Mouse (Mus musculus) v-Abl transformed pro-B cells (cell line): ENCODE results near the gene S1pr5.
"Not testable (repeated sequence)": the region's sequence is repeated elsewhere in the genome, so short reads cannot be mapped to it uniquely, and the experiment has no call there.

Source experiments
- in situ Hi-C, 2 experiments: fragments of 400-800 bp; cut with MboI; formaldehyde crosslinking; loops; one replicate each; pipeline ENCODE4 v1.15.1; 2025; ENCODE audit not compliant: unreplicated experiment in 2 of 2

S1pr5 gene

DNA sequence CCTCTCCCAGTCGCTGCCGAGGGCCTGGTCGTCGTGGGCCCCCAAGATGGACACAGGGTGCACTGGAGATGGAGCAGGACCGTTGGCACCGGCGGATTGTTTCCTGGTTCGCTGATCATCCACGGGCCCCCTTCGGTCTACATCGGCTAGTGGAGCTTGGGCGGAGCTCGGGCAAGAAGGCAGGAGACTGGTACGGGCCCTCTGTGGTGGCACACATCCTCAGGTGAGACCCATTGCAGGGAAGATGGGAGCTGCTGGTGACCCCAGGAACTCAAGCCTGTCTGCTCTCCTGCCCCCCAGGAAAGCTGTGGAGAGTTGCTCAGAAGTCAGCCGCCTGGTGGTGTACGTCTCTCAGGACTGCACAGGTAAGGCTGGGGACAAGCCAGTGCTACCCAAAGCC, 20.1 kb upstream of the S1pr5 start:
- in situ Hi-C loops: no loop called here

DNA sequence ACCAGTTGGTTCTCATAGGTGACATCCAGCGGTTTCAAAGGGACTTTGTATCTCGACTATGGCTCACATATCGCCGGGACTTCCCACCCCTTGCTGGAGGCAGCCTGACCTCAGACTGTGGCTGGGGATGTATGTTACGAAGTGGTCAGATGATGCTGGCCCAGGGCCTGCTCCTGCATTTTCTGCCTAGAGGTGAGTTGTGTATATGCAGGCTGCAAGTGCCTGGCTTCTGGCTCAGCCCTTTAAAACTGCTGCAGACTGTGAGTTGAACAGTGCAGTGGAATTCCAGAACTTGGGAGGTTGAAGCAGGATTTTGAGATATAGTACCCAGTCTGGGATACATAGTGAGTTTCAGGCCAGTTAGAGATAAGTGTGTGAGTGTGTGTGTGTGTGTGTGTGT, 18.6 kb upstream of the S1pr5 start:
- in situ Hi-C loops: no loop called here

DNA sequence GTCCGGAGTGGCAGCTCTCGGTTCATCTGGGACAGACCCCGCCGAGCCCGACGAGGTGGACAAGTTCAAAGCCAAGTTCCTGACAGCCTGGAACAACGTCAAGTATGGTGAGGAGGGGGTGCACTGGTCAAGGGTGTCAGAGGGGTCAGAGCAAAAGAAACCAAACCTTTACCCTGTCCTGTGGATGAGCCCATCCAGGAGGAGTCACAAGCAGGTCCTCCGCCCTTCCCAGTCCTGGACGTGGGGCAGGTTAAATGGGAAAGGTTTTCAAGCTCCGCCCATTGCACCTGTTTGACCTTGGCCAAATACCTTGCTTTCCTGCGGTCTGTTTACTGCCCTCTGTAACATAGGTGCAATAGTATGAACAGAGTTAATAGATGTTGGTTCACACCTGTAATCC, 17.4 kb upstream of the S1pr5 start:
- in situ Hi-C loops: no loop called here

DNA sequence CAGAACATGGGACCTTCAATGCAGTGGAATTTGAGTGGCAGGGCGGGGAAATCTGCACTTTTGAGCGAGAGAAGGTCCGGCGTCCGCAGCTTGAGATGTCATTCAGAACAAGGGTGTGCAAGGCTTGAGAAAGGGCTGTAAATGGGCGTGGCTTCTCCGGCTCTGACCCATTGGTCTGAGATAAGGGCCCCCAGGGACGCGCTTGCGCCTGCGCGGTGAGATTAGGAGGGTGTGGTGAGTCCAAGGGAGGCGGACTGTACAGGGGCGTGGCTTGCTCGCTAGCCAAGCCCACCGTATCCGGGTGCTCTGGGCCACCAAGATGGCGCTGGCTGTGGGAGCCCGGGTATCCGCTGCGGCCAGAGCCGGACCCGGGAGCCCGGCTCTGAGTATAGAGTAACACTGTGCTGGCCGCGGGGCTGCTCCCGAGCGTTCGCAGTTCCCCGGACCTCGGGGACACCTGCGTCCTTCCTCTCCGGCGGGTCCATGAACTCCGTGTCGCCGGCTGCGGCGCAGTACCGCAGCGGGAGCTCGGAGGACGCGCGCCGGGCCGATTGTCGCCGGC, 16.8 kb upstream of the S1pr5 start, which contains the start of gene Atg4d:
Atg4d (plus strand) TSS at position 294 of the 562 bp plus-strand sequence.
- in situ Hi-C loops: no loop called here

DNA sequence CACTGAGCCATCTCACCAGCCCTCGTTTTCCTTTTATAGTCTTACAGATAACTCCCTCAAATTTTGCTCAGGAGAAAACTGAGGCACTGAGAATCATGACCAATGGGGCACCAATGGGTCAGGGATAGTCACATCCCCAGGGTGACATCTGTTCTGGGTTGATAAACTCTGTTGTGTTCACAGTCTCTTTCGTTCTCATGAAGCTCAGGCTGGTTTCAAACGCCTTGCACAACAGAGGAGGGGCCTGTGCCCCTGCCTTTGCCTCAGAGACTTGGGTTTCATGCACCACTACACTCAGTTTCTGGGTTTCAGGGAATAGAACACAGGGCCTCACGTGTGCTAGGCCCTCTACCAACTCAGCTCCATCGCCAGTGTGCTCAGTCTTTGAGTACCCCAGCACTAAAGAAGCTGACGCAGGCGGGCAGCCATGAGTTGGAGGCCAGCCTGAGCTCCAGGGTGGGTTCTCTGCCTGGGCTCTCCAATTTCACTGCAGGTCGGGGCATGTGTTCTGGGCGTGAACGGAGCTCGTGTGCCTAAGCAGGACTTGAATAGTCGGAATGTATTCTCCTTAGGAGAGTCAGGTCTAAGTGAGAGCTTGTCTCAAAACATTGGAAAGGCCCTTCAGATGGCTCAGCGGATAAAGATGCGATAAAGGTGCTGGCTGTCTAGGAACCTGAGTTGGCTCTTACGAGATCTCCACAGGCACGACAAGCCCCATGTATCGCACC, 16.2 kb upstream of the S1pr5 start:
- in situ Hi-C loops: no loop called here

DNA sequence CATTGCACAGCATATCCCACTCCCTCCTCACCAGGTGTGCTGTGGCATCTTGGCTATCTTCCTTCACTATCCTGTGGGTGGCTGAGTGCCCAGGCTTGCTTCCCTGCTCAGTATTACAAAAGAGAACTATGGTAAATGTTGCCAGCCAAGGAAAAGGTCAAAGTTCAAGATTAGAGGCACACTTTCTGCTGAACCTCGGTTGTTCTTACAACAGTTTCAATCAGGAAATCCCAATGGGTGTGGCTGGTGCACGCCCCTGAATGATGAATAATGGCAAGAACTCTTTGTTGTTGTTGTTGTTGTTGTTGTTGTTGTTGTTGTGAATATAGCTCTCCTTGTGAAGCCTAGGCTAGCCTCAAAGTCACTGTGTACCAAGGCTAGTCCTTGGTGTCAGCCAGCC, 13.6 kb upstream of the S1pr5 start:
- in situ Hi-C loops: no loop called here

DNA sequence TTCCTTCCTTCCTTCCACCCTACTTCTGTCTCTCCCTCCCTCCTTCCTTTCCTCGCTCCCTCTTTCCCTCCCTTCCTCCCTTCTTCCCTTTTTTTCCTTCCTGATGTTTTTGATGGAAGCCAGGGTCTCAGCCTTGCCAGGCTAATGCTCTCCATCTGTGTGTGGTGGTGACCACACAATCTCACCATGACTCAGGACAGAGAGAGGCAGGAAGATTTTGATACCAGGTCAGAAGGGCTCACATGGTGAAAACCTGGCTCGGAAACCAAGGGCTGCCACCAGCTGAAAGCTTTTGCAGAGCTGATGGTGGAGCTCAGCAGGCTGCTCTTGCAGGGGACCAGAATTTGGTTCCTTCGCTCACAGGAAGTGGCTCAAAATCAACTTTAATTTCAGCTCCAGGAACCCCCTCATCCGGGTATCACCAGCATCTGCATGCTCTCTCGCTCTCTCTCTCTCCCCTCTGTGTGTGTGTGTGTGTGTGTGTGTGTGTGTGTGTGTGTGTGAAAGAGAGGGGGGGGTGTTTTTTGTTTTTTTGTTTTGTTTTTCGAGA, 12.3 kb upstream of the S1pr5 start:
- in situ Hi-C loops: no loop called here

DNA sequence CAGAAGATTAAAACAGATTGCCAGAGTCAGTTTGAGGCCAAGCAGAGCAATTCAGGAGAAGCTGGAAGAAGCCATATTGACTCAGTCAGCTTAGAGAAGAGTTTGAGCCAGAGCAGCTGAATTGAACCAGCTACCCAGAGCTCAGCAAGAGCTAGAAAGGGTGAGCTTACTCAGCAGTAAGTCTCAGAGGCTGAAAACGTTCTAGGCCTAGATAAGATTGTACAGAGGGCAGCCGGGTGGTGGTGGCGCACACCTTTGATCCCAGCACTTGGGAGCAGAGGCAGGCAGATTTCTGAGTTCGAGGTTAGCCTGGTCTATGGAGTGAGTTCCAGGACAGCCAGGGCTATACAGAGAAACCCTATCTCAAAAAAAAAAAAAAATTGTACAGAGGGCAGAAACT, 8.1 kb upstream of the S1pr5 start:
- in situ Hi-C loops: not testable (repeated sequence)

DNA sequence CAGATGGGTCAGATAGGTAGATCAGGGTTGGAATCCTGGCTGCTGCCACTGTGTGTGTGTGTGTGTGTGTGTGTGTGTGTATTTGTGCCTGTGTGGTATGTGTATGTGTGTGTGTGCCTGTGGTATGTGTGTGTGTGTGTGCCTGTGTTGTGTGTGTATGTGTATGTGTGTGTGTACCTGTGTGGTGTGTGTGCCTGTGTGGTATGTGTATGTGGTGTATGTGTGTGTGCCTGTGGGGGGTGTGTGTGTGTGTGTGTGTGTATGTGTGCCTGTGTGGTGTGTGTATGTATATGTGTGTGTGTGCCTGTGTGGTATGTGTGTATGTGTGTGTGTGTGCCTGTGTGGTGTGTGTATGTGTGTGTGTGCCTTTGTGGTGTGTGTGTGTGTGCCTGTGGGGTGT, 6.4 kb upstream of the S1pr5 start:
- in situ Hi-C loops: no loop called here

DNA sequence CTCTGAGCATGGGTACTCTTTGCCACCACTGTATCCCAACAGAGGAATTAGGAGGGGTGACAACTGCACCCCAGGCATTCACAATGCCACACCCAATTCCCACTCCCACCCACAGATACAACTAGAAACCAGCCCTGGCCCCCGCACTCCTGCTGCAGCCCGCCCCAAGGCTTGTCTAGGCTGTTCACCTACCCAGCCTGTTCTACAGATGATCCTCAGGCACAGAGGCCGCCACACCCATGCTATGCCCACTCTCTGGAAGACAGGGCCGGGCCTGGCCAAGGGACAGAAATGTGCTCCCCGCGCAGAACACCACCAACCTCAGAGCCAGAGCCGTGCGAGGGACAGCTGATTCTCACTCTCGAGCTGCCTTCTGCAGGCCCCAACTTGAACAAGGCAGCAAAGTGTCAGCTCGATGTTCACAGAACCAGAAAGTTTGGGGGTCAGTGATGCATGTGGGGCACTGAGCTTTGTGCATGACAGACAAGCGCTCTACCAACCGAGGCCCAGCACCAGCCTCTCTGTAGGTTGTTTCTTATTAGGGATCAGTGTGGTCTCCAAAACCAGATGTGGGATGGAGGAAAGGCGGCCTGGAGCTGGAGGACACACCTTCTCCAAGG, 3.0 kb upstream of the S1pr5 start:
- in situ Hi-C loops: no loop called here

DNA sequence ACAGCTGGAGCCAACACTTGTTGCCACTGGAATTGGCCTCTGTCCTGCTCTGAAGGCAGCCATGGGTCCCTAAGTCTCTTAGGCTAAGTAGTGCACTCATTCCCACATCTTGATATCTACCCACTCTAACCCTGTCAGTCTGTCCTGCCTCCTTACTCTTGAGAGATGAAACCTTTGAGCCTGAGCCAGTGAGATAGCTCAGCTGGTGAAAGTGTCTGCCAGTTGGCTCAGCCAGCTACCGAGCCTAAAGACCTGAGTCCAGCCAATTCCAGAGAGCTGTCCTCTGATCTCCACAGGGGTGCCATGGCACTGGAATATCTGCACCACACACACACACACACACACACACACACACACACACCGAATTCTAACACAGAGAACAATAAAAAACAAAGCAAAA, 2.3 kb upstream of the S1pr5 start:
- in situ Hi-C loops: no loop called here

DNA sequence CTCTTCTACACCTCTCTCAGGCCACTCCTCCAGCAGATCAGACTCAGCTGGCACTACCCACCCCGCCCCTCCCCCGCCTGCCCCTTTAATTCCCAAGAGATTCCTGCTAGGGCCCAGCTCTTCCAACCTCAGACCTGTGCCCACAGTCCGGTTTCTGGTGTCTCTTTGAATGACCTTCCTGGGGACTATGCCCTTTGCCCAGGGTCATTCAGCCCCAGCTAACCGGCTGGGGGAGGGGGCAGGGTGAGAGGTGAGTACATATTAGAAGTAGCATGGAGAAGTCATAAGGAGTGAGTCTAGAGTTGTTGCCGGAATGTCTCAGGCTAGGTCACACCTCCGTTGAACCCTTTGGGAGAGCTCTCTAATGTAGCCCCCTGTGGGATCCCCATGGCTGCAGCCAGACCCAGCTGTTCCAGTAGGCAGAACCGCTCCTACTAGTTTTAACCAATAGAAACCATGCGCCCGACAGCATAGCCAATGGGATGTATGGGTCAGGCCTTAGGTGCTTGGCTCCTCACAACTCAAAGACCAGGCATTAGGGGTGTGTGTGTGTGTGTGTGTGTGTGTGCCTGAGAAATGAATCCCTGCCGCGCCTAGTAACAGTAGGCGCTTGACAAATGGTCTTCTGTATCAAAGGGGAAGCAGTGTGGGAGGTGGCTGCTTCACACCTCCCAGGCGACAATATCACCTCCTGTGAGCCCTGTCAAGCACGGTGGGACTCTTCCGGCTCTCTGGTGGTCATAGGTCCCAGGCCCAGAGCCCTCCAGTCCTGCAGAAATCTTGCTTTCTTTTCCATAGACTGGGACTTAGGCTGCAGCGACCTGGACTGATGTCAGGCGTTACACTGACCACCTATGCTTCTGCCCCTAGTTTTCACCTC, 1.6 kb upstream of the S1pr5 start:
- in situ Hi-C loops: no loop called here

DNA sequence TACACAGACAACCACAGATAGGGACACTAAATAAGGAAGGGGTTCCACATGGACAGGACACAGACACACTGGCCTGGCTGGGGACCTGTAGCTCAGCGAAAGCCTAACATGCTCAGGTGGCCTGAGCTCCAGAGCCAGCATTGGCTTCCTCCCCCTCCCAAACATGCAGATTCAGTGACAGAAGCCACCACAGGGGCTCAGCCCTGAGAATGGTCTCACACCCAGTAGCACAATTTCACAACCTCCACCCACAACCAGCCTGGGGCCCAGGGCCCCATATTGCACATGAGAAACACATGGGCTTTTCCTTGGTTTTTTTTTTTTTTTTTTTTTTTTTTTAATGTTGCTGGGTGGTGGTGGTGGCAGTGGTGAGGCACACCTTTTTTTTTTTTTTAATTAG, 1.9 kb downstream of the S1pr5 start:
- in situ Hi-C loops: no loop called here

DNA sequence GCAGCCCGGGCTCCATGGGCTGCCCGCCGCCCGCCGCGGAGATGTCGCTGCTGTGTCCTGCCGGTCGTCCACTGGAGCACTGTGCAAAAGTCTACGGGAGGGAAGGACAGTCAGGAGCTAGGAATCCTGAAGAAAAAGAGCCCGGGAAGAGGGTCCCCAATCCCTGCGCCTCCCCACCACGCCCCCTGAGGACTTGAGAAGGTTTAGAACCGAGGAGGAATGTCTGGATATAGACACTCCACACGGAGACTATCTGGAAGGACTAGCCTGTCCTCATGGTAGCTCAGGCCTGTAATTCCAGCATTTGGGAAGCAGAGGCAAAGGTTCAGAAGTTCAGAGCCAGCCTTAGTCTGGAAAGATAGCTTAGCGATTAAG, 3.1 kb downstream of the S1pr5 start:
- in situ Hi-C loops: no loop called here

DNA sequence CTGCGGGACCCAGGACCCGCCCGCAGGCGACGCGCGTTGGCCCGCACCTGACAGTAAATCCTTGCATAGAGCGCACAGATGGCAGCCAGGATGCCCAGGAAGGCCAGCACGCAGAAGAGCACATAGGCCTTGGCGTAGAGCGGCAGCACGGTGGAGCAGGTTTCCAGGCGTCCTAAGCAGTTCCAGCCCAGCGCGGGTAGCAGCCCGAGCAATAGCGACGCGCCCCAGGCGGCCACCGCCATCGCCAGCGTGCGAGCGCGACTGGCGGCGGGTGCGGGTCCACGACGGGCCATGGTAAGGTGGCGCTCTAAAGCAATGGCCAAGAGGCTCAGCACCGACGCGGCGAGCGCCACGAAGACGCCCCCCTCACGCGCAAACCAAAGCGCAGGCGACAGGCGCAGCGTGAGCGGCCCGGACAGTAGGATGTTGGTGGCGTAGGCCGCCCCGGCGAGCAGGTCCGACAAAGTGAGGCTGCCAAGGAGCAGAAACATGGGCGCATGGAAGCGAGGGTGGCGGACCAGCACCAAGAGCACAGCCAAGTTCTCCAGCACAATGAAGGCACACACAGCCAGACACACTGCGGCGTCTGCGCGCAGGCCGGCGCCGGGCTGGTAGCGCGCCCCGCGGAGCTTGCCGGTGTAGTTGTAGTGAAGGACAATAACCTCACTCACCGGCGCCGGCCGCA, 3.7 kb downstream of the S1pr5 start:
- in situ Hi-C loops: no loop called here

DNA sequence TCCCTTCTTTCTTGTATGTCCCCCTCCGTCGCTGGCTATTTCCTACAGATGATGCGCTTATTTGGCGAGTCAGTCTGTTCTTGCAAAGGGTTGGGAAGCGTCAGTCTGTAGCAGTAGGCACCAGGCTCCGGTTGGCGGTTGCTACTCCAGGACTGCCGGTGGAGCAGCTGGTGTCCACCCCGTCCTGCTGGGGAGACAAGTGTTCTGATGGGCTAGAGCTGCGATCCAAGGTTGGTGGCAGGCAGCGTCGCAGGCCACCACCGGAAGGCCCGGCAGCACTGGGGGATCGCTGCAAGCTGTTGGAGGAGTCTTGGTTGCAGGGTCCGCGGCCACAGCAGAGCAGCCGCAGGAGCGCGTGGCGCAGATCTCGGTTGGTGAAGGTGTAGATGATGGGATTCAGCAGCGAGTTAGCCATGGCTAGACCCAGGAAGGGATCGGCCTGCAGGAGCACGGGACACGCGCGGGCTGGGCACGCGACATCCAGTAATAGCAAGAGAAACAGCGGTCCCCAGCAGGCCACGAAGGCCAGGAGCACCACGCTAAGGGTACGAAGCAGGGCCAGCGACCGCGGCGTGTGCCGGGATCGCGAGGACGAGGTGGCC, 4.3 kb downstream of the S1pr5 start:
- in situ Hi-C loops: no loop called here

DNA sequence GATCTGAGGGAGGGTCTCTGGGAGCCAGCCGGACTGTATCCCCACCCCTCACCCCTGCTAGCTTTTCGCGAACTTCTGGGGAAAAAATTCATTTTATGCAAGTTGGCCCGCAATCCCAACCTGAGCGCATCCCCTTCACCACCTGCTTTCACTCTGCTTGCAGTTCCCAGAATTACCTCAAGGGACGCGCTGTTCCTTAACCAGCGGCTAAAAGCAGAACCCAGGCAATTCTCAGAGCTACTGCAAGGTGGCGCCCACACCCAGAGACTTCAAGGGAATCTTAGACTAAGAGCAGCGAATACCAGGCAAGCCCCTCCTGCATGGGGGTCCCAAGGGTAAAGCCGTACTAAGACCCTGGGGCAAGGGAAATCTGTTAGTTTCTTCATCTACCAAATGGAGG, 6.9 kb downstream of the S1pr5 start:
- in situ Hi-C loops: no loop called here

DNA sequence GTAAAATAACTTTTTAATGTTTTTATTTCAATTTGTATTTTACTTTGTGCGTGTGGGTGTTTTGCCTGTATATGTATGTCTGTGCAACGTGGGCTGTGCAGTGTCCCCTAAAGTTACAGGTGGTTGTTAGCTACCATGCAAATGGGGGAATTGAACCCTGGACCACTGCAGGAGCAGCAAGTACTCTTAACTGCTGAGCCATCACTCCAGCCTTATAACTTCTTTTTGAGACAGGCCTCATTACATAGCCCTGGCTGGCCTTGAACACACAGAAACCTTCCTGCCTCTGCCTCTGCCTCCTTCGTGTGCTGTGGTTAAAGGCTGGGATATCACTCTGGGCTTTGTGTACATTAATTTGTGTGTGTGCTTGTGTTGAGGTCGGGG, 8.8 kb downstream of the S1pr5 start:
- in situ Hi-C loops: no loop called here

DNA sequence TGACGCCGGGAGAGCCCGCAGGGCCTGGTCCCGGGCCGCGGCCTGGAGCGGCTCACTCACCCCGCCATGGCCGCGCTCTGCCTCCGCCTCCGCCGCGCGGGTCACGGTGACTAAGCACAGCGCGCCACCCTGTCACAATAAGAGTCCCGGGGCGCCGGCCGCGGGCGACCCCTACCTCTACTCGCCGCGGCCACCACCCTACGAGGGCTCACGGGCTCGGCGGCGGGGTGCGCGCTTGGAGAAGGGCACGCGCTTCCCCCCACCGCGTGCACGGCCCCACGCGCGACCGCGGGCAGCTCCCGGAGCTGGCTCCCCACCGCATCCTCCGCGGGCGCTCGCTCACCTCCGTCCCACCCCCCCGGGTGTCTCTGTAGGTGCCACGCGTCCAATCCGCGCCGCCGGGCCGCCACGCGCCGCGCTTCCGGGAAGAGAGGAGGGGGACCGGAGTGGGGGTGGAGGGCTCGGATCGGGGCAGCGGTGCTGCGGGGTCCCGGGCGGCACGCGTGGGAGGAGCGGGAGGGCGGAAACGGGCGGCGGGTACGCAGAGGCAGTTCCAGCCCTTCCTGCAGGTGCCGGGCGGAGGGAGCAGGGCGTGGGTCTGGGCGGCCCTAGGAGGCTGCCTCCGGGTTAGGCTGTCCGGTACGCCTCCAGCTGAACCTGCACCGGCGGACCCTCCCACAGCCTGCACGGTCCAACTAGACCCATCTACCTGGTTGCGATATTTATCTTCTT, 9.3 kb downstream of the S1pr5 start, which contains the start of gene Keap1:
Keap1 (minus strand) TSS at position 629 of the 732 bp plus-strand sequence.
- in situ Hi-C loops: no loop called here
